Mouse (Mus musculus) stomach, embryonic 15.5 days (tissue): Measurements from ENCODE around the gene Lyar. TPM values are rescaled to one million over a fixed set of nuclear protein-coding genes. Genes with fewer than 3 reads are reported as not detected.

Source experiments
- polyA plus RNA-seq: library from polyadenylated mRNA; unstranded; fragments of >200 nt; fragmentation: Nextera tagmentation; extraction: Ambion mirVana; gene quantifications from 2 replicates; pipeline ENCODE4 v1.2.1, GENCODE M21; 2015

The Lyar gene
- polyA plus RNA-seq, 1 experiment from 2014 or later, result 96.6 TPM

Other genes starting within 250 kb of the Lyar start
- gene Stx18, start 181.7 kb upstream of the Lyar start, polyA plus RNA-seq, result 37.2 and 43.1 TPM in 2 replicates
- gene Nsg1, start 60.6 kb upstream of the Lyar start, polyA plus RNA-seq, result 55.4 and 65.7 TPM in 2 replicates
- gene Zbtb49, start within 50 bp of the Lyar start, polyA plus RNA-seq, result 12.0 and 12.5 TPM in 2 replicates
- 67.1 and 70.1 TPM in 2 replicates for gene Tmem128, start 39.7 kb downstream of the Lyar start, polyA plus RNA-seq
- gene Otop1, start 55.5 kb downstream of the Lyar start, polyA plus RNA-seq, result not detected in 2 replicates
- gene Drd5, start 98.9 kb downstream of the Lyar start, polyA plus RNA-seq, result not detected in 2 replicates